Mouse (Mus musculus) limb, embryonic 15.5 days (tissue): ENCODE data around the gene Vmn1r44. TPM values are rescaled to one million over a fixed set of nuclear protein-coding genes. Genes with fewer than 3 reads are reported as not detected.

Source experiments
- polyA plus RNA-seq: library from polyadenylated mRNA; unstranded; fragments of >200 nt; fragmentation: Nextera tagmentation; extraction: Ambion mirVana; gene quantifications from 2 replicates; pipeline ENCODE4 v1.2.1, GENCODE M21; 2015

Gene Vmn1r44
- polyA plus RNA-seq, 1 experiment from 2014 or later: not detected

Other genes with a start within 250 kb of the Vmn1r44 start
- 8.2 and 8.6 TPM in 2 replicates for gene Txnrd3, start 239.7 kb upstream of the Vmn1r44 start, polyA plus RNA-seq
- not detected in 2 replicates for gene Vmn1r40, start 176.1 kb upstream of the Vmn1r44 start, polyA plus RNA-seq
- gene Vmn1r41, start 142.9 kb upstream of the Vmn1r44 start, polyA plus RNA-seq: not detected in 2 replicates
- not detected in 2 replicates for gene Vmn1r42, start 7.2 kb upstream of the Vmn1r44 start, polyA plus RNA-seq
- 0.04 TPM in 2 replicates for gene Vmn1r43, start 7.2 kb upstream of the Vmn1r44 start, polyA plus RNA-seq
- gene Vmn1r45, start 56.9 kb downstream of the Vmn1r44 start, polyA plus RNA-seq: not detected in 2 replicates
- not detected in 2 replicates for gene Vmn1r46, start 85.7 kb downstream of the Vmn1r44 start, polyA plus RNA-seq
- not detected in 2 replicates for gene Vmn1r47, start 132.5 kb downstream of the Vmn1r44 start, polyA plus RNA-seq
- gene Vmn1r48, start 153.2 kb downstream of the Vmn1r44 start, polyA plus RNA-seq: not detected in 2 replicates
- gene Vmn1r49, start 194.8 kb downstream of the Vmn1r44 start, polyA plus RNA-seq: not detected in 2 replicates
- gene Vmn1r50, start 217.8 kb downstream of the Vmn1r44 start, polyA plus RNA-seq: not detected in 2 replicates
- gene Vmn1r51, start 238.9 kb downstream of the Vmn1r44 start, polyA plus RNA-seq: not detected in 2 replicates